Comparison of ENCODE assay signal across 7 mouse cellular contexts in genomic region chrX:100625546-100625801, GRCm38 (mm10). TPM values are rescaled to one million over a fixed set of nuclear protein-coding genes. Genes with fewer than 3 reads are reported as not detected.
DNase-seq lines count a peak whose midpoint lies in the region; ATAC-seq and TF ChIP-seq lines count a peak whose summit lies in the region.

TSS of gene Kif4 (plus strand) at chrX:100625737.

- H3K9me3 ChIP-seq in forebrain, embryonic 12.5 days, result no peaks in the 10 kb centered on the region
- H3K9me3 ChIP-seq in liver, embryonic 12.5 days (replicated peaks), result no peaks in the 10 kb centered on the region
- H3K9me3 ChIP-seq in stomach, postnatal 0 days (ENCODE audit: control insufficient read depth, low read length), result no peaks in the 10 kb centered on the region

- H3K27ac ChIP-seq in spleen, adult 2 months (ENCODE audit: insufficient read depth, low read length), result peak within 1 kb of the TSS; percentile 78; the same call in 1 of the 2 replicates
- peak within 1 kb of the TSS; percentile 85 for H3K27ac ChIP-seq in forebrain, embryonic 12.5 days
- peak within 1 kb of the TSS; percentile 85 for H3K27ac ChIP-seq in liver, embryonic 12.5 days
- peak within 1 kb of the TSS; percentile 45; the same call in 1 of the 2 replicates for H3K27ac ChIP-seq in stomach, postnatal 0 days (replicated peaks)

- DNase-seq in spleen, adult 2 months (ENCODE audit: low read depth in 1 of 2, low spot score in 2 of 2), result no peak
- no peak for DNase-seq in spleen, adult 18-20 months
- no peak for DNase-seq in stomach, postnatal 0 days (ENCODE audit: low spot score)
- DNase-seq in retina, embryonic 14.5 days (ENCODE audit: low spot score), result no peak
- DNase-seq in yolk sac, embryonic 10.5 days (ENCODE audit: low spot score), result no peak

- no peak for TF ChIP-seq POLR2A in spleen, adult 2 months (IDR thresholded peaks at IDR 0.05; ENCODE audit: low read depth, low read length)

- H3K4me1 ChIP-seq in spleen, adult 2 months (ENCODE audit: control insufficient read depth, insufficient read depth, insufficient read length), result no peaks in the 10 kb centered on the region
- H3K4me1 ChIP-seq in forebrain, embryonic 12.5 days, result peaks cover 5% of the 10 kb centered on the region; the same call in 1 of the 2 replicates
- peaks cover 34% of the 10 kb centered on the region for H3K4me1 ChIP-seq in liver, embryonic 12.5 days
- no peaks in the 10 kb centered on the region for H3K4me1 ChIP-seq in stomach, postnatal 0 days (replicated peaks; ENCODE audit: control insufficient read depth, insufficient read depth)

- peak within 1 kb of the TSS; percentile 61 for H3K4me2 ChIP-seq in forebrain, embryonic 12.5 days
- peak within 1 kb of the TSS; percentile 71 for H3K4me2 ChIP-seq in liver, embryonic 12.5 days
- peak within 1 kb of the TSS; percentile 79 for H3K4me2 ChIP-seq in stomach, postnatal 0 days (replicated peaks; ENCODE audit: low read depth)

- peak within 1 kb of the TSS; percentile 76 for H3K4me3 ChIP-seq in spleen, adult 2 months (ENCODE audit: extremely low read depth, insufficient read depth, insufficient read length)
- H3K4me3 ChIP-seq in forebrain, embryonic 12.5 days (replicated peaks), result peak within 1 kb of the TSS; percentile 58
- H3K4me3 ChIP-seq in liver, embryonic 12.5 days, result peak within 1 kb of the TSS; percentile 78
- H3K4me3 ChIP-seq in stomach, postnatal 0 days (ENCODE audit: low read depth, low read length), result peak within 1 kb of the TSS; percentile 54

- peak within 1 kb of the TSS; percentile 68 for H3K9ac ChIP-seq in forebrain, embryonic 12.5 days
- H3K9ac ChIP-seq in liver, embryonic 12.5 days, result peak within 1 kb of the TSS; percentile 90
- peak within 1 kb of the TSS; percentile 57 for H3K9ac ChIP-seq in stomach, postnatal 0 days (ENCODE audit: low read length)

- peaks cover 1% of the 10 kb centered on the region; the same call in 1 of the 2 replicates for H3K36me3 ChIP-seq in spleen, adult 2 months (ENCODE audit: control insufficient read depth, insufficient read depth, low read length)
- H3K36me3 ChIP-seq in forebrain, embryonic 12.5 days (replicated peaks), result peaks cover 12% of the 10 kb centered on the region; the same call in 1 of the 2 replicates
- peaks cover 39% of the 10 kb centered on the region for H3K36me3 ChIP-seq in liver, embryonic 12.5 days
- no peaks in the 10 kb centered on the region for H3K36me3 ChIP-seq in stomach, postnatal 0 days (ENCODE audit: control insufficient read depth, insufficient read depth, low read length)

- H3K27me3 ChIP-seq in spleen, adult 2 months (ENCODE audit: control insufficient read depth, insufficient read depth, low read length), result no peaks in the 10 kb centered on the region
- H3K27me3 ChIP-seq in forebrain, embryonic 12.5 days, result no peaks in the 10 kb centered on the region; the same call in 1 of the 2 replicates
- peaks cover 6% of the 10 kb centered on the region; the same call in 1 of the 2 replicates for H3K27me3 ChIP-seq in liver, embryonic 12.5 days (replicated peaks)
- no peaks in the 10 kb centered on the region for H3K27me3 ChIP-seq in stomach, postnatal 0 days (ENCODE audit: control insufficient read depth, insufficient read depth, low read length)

- WGBS in spleen, adult 2 months, result 22% methylated on average over 3 of the region's 3 CpGs
- 24% methylated on average over 3 of the region's 3 CpGs for WGBS in forebrain, embryonic 12.5 days
- 18% methylated on average over 3 of the region's 3 CpGs for WGBS in liver, embryonic 12.5 days (ENCODE audit: insufficient replicate concordance)
- WGBS in stomach, postnatal 0 days, result 16% methylated on average over 3 of the region's 3 CpGs

- no peak for ATAC-seq in forebrain, embryonic 12.5 days (ENCODE audit: low FRiP score)
- no peak for ATAC-seq in liver, embryonic 12.5 days
- no peak for ATAC-seq in stomach, postnatal 0 days (ENCODE audit: low FRiP score, low TSS enrichment)

- TF ChIP-seq EP300 in stomach, postnatal 0 days (optimal IDR thresholded peaks at IDR 0.05), result no peak

- TF ChIP-seq CTCF in spleen, adult 2 months (IDR thresholded peaks at IDR 0.05; ENCODE audit: extremely low read depth, insufficient read depth, insufficient read length, insufficient replicate concordance), result no peak
- TF ChIP-seq CTCF in stomach, postnatal 0 days (IDR thresholded peaks at IDR 0.05; ENCODE audit: low read depth), result no peak

RNA-seq across cellular contexts. Expression of gene Kif4, which starts in this region (rescaled TPM):
- 0.92 and 1.2 TPM in 2 replicates for polyA plus RNA-seq in spleen, adult 2 months (2012; rRNA removed)
- polyA plus RNA-seq in forebrain, embryonic 12.5 days (2016; fragmentation: Nextera tagmentation; extraction: Ambion mirVana), result 45.4 and 53.2 TPM in 2 replicates
- 29.2 and 31.8 TPM in 2 replicates for polyA plus RNA-seq in liver, embryonic 12.5 days (2016; fragmentation: Nextera tagmentation; extraction: Ambion mirVana)
- polyA plus RNA-seq in stomach, postnatal 0 days (2015; fragmentation: Nextera tagmentation; extraction: Ambion mirVana), result 4.0 and 4.8 TPM in 2 replicates
